Mouse (Mus musculus): ENCODE measurements around the gene Fbxl22.

Fbxl22 gene

DNA sequence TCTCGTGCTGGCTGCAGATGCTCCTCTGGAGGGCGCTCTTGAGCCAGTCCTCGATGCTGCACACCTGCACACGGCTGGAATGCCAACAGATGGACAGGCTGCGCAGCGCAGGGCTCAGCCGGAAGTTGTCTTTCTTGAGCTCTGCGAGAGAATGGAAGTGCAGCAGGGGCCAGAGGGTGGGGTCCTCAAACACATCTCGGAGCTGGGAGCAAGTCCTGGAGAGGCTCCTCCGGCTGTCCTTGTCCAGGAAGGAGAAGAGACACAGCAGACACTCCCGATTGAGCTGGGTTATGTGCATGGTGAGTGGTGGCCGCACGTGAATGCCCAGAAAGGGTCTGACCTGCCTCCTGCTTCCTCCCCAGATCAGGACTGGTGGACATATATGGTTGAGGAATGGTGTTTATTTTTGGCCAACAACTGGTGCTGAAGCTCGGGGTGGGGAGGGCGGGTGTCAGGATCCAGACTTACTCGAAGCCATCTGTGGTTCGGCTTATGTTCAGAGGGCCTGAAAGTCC lies at the start of gene Fbxl22:
Gene Fbxl22 (minus strand): TSS at position 338 of the 515 bp plus-strand sequence.
- peak; percentile 79 for DNase-seq

DNA sequence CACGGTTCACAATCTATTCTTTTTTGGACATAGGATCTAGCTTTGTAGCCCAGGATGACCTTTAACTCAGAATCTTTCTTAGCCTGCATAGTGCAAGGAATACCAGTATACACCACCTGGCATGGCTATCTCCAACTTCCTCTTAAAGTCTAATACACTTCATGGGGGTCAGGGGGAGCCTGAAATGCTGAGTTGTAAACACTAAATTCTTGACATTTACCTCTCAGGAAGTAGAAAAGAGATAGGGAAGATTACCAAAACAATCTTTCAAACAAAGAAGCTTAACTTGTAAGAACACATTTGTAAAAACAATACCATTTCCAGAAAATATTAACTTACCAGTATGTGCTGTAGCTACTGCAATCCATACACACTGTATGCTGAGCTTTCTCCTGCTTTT lies 47.8 kb upstream of the Fbxl22 start:
- DNase-seq, result no peak

DNA sequence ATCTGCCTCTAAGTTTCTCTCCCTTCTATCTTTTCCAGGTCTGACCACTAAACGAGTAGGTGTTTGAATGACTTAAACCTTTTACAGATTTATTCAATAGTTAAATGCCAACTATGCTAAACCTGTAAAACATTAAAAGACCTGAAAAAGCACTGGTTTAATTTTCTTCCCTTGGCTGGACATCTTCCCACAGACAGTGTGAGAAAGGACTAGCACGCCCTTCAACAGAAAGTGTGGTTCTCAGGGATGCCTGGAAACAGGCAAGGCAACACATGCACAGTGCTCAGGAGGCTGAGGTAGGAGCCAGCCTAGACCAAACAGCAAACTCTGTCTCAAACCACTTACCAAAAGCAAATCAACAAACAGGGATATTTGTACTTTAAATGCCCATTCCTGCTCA lies 47.1 kb upstream of the Fbxl22 start:
- no peak for DNase-seq

DNA sequence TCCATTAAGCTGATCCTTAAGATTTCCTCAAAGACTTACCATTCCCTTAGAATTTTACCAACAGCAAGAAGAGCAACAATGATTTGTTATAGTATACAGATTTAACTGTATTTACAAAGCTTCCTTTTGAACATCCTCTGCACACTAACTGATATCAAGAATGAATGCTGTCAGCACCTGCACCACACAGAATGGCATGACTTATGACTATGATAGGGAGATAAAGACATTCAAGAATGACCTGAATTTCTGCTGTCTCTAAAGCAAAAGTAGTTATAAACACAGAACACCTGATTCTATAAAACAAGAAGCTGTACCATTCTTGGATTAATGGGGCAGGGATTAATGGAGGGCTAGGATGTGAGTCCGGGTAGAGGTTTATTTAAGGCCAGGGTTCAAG lies 46.3 kb upstream of the Fbxl22 start:
- DNase-seq, result no peak

DNA sequence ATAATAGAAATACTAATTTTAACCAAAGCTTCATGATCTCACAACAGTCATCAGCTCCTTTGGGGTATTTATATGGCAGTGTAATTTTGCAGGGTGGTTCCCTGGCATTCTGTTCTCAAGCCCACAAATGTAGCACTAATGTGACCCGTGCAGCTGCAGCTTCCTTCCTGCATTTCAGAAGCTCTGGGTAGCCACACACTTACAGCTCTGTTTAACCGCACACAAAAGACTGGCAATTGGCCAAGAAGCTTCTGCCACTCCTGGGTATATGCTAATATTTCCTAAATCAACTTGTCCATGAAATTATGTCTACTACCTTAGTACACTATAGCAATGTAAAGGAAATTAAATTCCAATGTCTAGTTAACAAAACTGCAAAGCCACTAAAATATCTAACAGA lies 45.9 kb upstream of the Fbxl22 start:
- DNase-seq, result no peak

DNA sequence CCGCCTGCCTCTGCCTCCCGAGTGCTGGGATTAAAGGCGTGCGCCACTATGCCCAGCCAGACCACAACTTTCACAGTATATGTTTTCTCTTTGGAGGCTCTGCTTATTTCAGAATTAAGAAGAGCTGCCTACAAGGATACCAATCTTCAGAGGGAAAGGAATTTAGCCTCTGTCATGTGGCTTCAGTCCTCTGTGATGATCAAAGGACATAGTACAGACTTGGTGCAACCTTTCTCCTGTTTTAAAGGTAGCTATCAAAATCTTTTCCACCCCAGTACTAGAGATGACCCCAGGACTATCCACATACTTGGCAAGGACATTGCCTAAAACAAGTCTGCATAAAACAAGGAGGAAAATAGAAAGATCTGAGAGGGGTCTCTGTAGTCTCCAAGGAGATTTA lies 44.6 kb upstream of the Fbxl22 start:
- DNase-seq, result no peak

DNA sequence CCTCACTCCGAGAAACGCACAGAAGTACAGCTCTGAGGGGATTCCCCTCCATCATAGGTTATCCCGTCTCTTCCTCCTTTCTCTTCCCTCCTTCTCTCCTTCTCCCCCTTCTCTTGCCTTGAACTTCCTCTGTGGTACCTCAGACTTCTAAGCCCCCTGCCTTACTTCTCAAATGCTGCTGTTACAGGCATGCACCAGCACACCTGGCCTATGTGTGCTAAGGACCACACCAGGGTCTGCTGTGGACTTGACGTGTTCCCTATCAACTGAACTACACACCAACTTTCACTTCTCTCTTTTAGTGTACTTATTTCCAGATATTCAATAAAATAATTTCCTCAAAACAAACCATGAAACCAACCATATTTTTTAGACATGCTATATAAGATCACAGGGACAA lies 28.4 kb upstream of the Fbxl22 start:
- no peak for DNase-seq

DNA sequence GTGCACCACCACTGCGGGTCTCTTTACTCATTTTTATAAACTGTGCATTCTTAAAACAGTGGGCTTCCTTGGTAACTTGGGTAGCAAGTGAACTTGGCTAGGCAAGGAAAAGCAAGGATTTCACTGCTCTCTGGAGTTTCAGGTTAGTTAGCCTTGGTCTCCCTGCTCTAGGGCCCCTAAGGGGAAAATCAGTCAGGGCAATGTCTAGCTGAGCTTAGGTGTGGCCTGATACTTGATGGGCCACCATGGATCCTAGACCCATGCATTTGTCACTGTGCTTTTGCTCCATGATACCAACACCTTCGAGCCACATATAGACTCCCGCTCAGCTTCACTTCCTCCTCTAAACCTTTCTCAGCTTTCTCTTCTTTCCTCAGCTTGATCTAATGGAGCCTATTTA lies 7.2 kb upstream of the Fbxl22 start:
- DNase-seq, result no peak

DNA sequence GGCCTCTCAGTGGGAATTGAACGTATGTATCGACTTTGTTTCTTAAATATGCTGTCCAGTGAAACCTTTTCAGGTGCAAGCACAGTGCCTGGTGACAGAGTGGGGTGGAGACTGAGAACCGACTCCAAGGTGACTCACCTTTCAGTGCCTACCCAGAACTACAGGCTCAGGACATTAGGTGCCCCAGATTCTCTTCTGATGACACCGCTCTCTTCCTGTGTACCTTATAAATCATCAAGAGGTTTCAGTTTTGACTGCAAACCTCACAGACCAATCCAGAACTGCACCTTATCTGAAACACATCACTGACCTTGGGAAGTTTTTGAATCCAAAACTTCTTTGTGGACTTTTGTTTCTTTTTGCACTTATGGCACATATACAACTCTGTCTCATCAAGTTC lies 5.9 kb upstream of the Fbxl22 start:
- DNase-seq, result no peak

DNA sequence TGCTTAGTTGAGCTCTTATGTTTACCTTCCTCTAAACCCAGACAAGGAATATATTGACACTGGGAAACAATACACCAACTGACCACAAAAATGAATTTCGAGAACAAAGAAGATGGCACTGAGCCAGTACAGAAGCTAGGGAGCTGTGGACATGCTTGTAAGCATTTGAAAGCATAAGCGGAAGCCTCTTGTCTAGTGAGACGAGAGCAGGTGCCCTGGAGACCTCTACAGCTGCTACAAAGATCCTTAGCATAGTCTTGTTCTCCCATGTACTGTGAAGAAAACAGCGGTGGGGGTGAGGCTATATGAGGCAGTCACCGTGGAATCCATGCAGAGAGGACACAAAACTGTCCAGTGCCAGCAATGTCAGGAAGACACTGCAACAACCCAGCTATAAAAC lies 4.5 kb upstream of the Fbxl22 start:
- DNase-seq, result peak; percentile 16

DNA sequence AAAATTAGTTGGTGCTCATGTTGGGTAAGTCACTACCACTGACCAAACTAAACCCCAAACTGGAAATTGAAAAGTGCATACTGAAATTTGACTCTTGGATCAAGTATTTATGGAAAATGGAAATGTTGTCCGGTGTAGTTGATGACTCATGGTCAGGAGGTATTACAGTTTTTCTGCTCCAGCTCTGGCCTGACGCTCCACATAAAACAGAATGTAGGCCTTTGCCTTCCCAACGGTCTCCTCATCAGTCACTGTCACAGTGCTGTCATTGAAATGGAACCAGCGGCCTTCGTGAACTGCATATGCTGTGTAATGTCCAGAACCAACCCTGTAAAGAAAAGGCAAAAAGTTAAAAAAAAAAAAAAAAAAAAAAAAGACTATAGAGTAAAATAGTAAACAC lies 3.9 kb upstream of the Fbxl22 start:
- DNase-seq, result no peak

DNA sequence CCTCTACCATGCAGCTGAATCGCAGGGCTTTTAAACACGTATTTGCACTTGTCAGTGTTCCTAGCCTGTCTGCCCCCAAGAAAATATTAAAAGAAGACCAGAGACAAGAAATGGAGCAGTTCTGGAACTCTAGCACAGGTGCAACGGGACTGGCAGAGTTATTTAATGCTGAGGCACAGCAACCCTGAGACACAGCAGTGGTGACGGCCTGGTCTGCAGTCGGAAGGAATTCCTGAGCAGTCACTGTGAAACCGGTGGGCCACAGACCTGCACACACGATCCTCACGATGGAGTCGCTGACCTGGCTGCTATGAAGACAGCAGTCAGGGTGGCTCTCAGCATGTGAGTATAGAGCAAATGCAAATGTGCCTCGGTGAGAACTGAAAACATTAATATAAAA lies 3.4 kb upstream of the Fbxl22 start:
- DNase-seq, result no peak

DNA sequence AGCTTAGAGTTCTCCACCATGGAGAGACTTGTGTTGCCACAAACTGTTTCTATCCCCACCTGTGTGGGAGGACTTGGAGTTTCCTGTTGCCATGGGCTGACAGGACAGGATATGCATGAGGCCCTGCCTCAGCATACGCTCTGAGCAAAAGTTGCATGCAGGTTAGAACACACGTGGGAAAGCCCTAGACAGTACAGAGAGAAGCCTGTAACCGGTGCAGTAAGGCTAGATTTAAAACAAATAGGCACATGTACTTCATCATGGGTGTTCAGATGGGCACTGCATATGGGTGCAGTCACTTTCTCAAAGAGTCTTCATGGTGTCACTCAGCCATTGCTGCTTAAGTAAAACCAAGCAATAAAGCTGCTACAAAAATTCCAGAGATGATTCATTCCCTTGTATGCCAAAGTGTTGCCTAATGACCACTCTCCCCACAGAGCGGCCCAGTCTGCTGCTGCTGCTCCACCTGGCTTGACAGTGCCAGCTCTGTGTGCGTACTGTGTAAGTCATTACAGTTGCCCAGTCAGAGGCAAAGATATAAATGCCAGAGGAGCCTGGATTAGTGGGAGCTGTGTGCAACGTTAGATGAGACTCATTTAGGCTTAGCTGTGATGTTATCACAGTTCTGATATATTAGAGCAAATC lies 2.0 kb upstream of the Fbxl22 start:
- peak; percentile 72 for DNase-seq

DNA sequence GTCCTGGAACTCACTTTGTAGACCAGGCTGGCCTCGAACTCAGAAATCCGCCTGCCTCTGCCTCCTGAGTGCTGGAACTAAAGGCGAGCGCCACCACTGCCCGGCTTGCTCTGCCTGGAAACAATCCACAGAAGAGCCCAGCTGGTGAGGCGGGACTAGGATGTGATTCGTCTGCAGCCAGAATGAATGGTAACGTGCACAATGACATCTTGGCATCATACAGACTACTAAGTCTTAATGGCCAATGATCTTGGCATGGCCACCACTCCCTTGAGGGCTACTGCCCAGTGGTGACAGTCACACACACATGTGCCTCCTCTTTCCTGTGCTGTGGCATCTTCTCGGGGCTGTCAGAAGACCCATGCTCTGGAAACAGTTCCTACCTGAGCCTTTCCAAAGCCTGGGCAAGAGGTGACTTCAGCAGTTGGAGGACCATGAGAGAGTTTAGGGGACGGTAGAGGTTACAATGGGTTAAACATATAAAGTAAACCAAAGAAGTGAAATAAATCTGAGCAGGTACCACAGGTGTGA lies 1.4 kb upstream of the Fbxl22 start:
- DNase-seq, result no peak

DNA sequence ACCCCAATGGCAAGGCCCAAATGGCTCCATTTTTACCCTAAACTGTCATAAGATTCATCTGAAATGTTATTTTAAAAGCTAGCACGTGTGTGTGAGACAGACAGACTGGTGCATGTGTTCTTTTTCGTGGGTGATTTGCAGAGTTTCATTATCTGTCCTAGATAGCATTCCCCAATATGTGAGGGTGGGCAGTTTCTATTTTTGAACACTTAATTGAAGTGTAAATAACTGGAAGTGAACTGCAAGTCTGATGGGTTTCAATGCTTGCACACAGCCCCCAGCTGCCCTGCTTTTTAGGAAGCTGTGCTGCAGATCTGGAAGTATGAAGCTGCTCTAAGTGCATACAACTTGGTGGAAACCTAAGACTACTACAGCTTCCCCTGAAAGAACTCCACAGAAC lies 722 bp upstream of the Fbxl22 start:
- no peak for DNase-seq

DNA sequence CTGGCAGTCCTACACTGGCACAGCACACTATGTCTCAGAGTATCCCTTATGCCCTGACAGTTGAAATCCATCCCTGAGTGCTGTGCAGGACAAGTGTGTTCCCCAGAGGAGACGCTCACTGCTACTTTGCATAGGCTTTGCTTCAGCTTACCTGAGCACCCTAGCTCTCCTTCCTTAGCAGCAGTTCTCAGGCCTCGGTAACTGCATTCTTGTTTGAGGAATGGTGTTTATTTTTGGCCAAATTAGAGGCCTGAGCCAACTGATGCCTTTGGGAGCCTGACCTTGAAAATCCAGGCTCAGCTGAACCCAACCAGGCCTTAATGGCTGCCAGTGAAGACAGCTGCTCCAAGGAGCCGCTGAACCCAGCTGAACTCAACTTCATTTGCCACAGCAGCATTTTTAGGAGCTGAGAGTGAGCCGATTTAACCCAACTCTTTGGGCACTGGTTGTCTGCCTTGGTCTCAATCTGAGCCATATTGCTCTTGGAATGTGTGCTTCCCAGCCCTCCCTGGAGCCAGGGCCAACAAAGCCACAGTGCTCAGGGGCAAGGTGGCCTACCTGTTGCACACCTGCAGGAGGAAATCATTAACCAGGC lies 635 bp downstream of the Fbxl22 start:
- no peak for DNase-seq

DNA sequence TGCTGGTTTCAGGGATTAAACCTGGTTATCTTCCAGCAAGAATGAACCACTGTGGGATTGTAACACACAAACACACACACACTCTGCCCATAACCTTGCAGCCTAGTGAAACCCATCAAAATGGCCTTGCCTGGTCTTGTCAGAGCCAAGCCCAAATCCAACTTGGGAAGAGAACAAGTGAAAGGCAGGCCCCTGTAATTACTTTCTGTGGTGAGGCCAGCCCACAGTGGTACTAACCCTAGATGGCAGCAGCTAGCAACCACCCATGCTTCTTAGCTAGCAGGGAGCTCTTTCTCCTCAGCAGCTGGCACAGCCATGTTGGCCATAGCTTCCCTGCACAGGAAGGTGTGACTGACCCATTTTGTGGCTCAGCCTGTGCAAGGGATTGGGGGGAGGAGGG lies 1.2 kb downstream of the Fbxl22 start:
- DNase-seq, result peak; percentile 56

DNA sequence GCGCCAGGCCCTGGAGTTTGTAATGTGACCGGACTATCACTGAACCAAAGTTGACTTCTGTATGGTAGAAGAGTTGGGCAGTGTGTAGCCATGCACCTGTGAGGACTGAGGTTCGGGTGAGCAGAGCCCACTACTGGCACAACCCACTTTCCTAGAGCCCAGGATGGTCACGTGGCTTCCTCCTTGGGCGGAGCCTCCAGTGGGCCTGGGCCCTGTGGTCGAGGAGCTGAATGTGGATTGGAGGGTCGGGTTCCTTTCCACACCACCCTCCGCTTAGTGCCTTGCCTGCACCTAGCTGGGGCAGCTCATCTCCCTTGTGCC lies 2.1 kb downstream of the Fbxl22 start:
- DNase-seq, result peak; percentile 89

DNA sequence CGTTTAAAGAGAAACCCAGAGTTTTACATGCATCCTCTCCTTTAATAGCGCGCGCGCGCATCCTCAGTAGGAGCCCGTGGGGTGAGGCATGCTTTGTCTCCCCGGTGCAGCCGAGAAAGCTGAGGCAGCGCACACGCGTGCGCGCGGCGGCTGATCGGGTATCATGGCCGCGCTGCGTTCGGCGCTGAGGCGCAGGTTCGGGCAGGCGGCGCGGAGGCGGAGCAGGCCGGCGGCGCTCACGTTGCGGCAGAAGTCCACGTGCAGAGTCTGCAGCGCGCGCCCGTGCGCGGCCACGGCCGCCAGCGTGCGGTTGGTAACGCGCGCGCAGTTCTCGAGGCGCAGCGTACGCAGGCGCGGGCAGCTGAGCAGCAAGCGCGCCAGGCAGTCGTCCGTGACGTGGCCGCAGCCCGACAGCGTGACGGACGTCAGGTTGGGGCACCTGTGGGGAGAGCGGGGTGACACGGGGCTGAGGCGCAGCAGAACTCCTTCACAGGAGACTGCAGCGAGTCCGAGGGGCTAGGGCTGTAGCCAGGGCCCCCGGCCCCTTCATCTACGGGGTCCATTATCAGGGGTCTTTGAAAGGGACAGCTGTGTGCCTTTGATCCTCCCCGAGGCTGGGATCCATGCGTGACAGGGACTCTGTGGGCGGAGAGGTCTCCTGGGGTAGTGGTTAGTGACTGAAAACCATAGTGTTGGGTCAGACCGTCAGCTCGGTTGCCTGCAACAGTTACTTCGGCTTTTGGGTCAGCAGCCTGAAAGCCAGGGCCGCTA lies 2.6 kb downstream of the Fbxl22 start:
- DNase-seq, result peak; percentile 98

DNA sequence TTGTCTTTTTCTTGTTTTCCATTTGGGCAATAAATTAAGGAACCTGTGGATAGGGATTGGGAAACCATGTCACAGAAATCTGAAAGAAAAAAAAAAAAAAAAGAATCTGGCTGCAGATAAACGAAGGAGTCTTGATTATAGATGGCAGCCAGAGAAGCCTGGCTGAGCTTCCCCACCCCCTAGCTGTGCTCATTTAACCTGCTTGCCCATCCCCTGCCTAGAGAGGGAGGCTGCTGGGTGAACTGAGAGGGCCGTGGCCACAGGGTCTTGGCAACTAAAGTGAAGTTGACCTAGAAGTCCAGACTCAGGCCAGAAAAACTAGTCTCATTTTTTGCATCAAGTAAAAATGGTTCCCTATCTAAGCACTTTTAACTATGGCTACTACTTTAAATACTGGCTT lies 3.4 kb downstream of the Fbxl22 start:
- peak; percentile 72 for DNase-seq

DNA sequence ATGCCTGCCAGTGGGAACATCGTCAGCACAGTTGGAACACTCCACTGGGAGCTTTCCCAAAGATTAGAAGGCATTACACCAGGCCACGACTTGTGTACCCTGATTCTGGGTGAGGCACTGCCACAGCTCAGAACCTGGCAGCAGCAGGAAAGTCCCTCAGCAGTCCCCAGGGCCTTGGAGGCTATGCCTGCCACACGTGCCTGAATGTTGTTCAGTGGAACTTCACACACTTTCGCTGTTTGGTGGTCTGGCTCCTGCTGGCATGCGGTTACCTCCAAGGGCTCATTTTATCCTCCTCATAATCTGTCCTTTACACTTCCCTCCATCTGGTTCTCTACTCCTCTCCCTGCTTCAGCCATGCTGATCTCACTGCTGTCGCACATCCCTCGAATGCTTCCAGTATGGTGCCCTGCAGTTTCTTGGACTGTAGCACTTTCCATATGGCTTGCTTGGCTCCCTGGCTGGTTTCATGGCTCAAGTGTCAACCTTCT lies 4.0 kb downstream of the Fbxl22 start:
- DNase-seq, result peak; percentile 82

DNA sequence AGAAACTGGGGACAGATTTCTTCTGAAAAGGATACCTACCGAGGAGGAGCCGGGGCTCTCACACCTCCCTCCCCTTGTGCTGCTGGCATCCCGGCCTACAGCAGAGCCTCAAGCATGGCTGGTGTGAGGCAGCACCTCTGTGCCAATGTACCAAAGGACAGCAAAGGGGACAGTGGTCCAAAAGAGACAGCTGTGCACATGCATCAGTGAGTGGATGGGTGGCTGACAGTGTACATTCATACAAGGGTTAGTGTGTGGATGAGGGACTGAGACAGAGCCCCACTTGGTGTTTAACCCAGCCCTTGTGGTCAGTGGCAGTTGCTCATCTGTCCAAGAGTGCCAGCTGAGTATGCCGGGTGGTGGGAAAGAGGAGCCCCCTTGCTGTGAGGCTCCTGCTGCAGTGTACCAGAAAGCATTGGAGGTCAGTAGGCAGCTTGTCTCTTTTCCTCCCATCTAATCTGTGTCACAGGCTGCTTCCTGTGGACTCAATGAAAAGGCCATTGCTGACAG lies 5.4 kb downstream of the Fbxl22 start:
- peak; percentile 45 for DNase-seq

DNA sequence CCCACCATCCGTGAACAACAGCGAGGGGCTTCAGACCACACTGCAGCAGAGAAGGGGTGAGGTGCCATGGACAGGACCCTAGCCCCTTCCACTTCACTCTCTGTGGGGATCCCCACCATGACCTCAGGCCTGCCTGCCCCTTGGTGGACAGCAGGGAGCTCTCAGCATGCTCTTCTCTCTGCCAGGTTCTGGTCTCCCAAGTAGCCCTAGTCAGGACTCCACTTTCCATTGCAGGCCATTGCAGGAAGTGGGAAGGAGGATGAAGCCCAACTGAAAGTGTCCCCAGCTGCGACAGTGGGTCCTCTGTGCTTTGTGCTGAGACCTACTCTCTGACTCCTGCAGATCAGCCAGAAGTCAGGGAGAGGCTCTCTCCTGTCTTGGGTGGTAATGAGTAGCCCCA lies 6.7 kb downstream of the Fbxl22 start:
- DNase-seq, result peak; percentile 41

DNA sequence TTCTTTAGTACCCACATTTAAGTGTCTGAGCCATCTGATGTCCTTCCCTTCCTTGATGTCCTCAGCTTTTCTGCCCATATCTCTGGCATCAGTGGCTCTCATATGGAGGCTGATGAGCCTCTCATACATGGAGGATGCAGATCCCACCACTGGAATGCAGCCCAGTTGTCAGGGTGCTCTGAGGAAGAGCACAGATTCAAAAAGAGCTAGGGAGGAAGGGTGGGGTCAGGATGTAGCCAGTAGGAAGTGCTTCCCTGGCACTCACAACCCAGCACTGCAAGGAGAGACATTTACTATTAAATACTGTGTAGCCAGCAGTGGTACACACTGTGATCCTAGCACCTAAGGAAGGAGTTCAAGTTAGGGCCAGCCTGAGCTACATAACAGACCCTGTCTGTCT lies 8.0 kb downstream of the Fbxl22 start:
- DNase-seq, result no peak

Measured in cerebellum, adult 11-12 months (tissue).